Mouse (Mus musculus) heart, postnatal 10 days (tissue): Measurements from ENCODE around the gene Abca3. TPM values are rescaled to one million over a fixed set of nuclear protein-coding genes. Genes with fewer than 3 reads are reported as not detected.
A peak's percentile ranks its signal among the peaks of the same experiment; 100 is the strongest.
"Not testable (repeated sequence)": the region's sequence is repeated elsewhere in the genome, so short reads cannot be mapped to it uniquely, and the experiment has no call there.

ENCODE experiments used
- DNase-seq, 2 experiments: peaks; one replicate each; pipeline ENCODE4 v3.0.0; 2021
- intact Hi-C: fragments of 180-260 bp; cut with DNase I; formaldehyde crosslinking; loops from one replicate; pipeline ENCODE4 v1.15.1; 2025
- microRNA-seq, 2 experiments: library from miRNA; unstranded; fragments of <30 nt; microRNA quantifications; one replicate each; pipeline ENCODE4 v1.2.0; 2022
- total RNA-seq, 2 experiments: library from RNA; stranded (reverse); gene quantifications; 2 replicates each; pipeline ENCODE4 v1.2.3; 2021

The Abca3 gene
- total RNA-seq, 2 experiments from 2014 or later = 14.5 to 15.3 TPM

GRCm38 (mm10) chr17:24429201-24429983, 77.6 kb downstream of the Abca3 start:
- DNase-seq = peak; percentile 75 to 81
- intact Hi-C loops = no loop called here

- peak; percentile 49 to 69 for DNase-seq
- intact Hi-C loops = no loop called here
Observed at GRCm38 (mm10) chr17:24437016-24437415, 85.3 kb downstream of the Abca3 start.

- intact Hi-C loops = no loop called here
- no peak for DNase-seq
Observed at GRCm38 (mm10) chr17:24440377-24440776, 88.6 kb downstream of the Abca3 start.

GRCm38 (mm10) chr17:24441148-24441547, 89.4 kb downstream of the Abca3 start:
- intact Hi-C loops = no loop called here
- DNase-seq = no peak

DNA sequence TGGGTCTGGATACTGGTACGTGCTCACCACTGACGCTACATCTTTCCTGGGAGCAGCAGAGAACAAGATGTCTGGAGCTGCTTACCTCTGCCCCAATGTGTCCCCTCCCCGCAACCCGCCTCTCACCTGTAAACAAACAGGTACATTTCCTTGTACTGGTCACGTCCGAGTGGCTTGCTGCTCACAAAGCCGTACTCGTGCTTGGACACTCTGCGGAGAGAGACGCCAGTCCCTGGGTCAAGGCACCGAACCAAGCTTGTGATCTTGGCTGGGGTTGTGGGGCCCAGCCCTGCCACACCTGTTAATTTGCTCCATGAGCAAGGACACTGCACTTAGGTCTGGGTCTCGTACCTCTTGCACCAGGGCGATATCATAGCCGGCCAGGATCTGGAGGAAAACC, 90.4 kb downstream of the Abca3 start:
- intact Hi-C loops = no loop called here
- DNase-seq = no peak

- intact Hi-C loops = no loop called here
Observed at GRCm38 (mm10) chr17:24442632-24443155, 90.9 kb downstream of the Abca3 start, which contains the start of gene Dnase1l2. TSS of gene Dnase1l2 (minus strand) at chr17:24443105.

GRCm38 (mm10) chr17:24443409-24443808, 91.7 kb downstream of the Abca3 start:
- intact Hi-C loops = no loop called here
- DNase-seq = no peak

More at GRCm38 (mm10) chr17:24442632-24443155, 90.9 kb downstream of the Abca3 start, which contains the start of gene Dnase1l2:
- DNase-seq = no peak

DNA sequence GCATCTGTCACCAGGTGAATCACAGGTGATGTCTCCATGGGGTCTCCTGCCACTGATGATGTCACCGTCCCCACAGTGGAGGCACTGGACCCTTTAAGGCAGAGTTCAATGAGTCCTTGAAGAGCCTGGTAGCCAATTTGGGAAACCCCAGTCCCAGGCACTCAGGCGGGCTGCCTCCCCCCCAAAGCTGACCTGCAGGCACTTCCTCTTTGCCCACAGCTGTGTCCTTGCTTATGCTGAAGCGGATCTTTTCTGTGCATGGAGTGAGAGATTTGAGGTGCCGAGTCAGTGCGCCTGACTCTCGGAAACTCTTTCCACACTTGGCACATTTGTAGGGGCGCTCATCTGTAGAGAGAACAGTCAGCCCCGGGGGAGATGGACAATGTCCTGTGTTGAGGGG, 94.8 kb downstream of the Abca3 start:
- DNase-seq = no peak
- intact Hi-C loops = no loop called here

GRCm38 (mm10) chr17:24449507-24449906, 97.8 kb downstream of the Abca3 start:
- intact Hi-C loops = no loop called here
- no peak for DNase-seq

GRCm38 (mm10) chr17:24451220-24451619, 99.5 kb downstream of the Abca3 start:
- intact Hi-C loops = no loop called here
- no peak for DNase-seq

DNA sequence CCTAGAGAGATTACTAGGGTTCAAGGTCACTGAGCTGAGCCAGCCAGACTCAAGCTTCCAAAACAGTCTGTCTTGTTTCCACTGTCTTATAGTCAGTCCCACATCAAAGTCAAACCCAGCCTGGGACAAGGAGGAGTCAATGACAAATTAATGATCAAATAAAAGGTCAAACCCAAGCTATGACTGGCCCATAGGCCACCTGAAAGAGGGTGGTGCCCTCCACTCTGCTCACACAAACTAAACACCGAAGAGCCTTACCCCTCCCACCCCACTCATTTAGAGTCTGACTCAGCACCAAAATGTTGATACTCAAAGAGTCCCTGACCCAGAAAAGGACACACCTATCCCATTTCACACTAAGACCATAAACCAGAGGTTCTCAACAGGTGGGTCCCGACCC, 101.6 kb downstream of the Abca3 start:
- DNase-seq = no peak
- intact Hi-C loops = loop anchor here (2.0 kb wide), 1 partner anchor 37 kb away; no protein-coding TSS in a partner anchor

DNA sequence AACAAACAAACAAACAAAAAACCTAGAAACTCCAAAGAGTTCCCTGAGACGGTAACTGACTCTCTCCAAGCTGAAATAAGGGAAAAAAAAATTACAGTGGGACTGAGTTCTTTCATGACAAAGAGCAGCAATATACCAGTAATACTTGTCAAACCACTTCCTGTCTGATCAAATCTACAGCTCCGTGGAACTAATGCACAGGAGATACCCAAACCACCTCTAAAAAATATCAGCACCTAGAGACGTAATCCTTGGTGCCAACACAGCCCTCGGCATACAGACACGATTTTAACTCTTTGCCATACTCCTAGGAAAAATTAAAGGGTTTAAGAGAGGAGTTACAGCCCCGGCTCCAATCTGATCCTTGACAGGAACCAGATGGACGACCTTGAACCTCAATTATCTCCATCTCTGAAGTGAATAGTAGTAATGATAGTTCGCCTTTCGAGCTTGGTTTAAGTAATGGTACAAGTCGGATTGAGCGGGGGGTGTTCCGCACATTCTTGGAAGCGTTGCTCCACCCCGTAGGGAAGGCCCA, 102.5 kb downstream of the Abca3 start:
- intact Hi-C loops = no loop called here
- DNase-seq = no peak

- DNase-seq = peak; percentile 100
- intact Hi-C loops = no loop called here
Observed at GRCm38 (mm10) chr17:24454756-24455522, 103.2 kb downstream of the Abca3 start.

- DNase-seq, intact Hi-C loops: not testable (repeated sequence)
Observed at GRCm38 (mm10) chr17:24455523-24456206, 103.9 kb downstream of the Abca3 start.

Small RNAs within 50 kb of the gene (microRNA-seq; reads per million reads assigned to microRNA genes)
- gene Gm24427 = 0 reads per million in 2 experiments

Other genes with a start within 250 kb of the Abca3 start
- gene Pdpk1, start 201.0 kb upstream of the Abca3 start, total RNA-seq = 10 to 100 TPM; 49.4 to 52.9 TPM
- gene Amdhd2, start 188.2 kb upstream of the Abca3 start, total RNA-seq = 10 to 100 TPM; 20.7 to 22.8 TPM
- 100 to 1,000 TPM; 275 to 284 TPM for gene Atp6v0c, start 182.2 kb upstream of the Abca3 start, total RNA-seq
- gene Tbc1d24, start 146.4 kb upstream of the Abca3 start, total RNA-seq = 10 to 100 TPM in 1 of 2 experiments, 1 to 10 TPM in 1; 8.4 to 11.0 TPM
- 1 to 10 TPM; 1.6 to 1.7 TPM for gene Ntn3, start 142.4 kb upstream of the Abca3 start, total RNA-seq
- gene Tedc2, start 131.1 kb upstream of the Abca3 start, total RNA-seq = 1 to 10 TPM; 3.5 to 5.0 TPM
- gene Ccnf, start 100.5 kb upstream of the Abca3 start, total RNA-seq = 1 to 10 TPM; 6.9 to 7.7 TPM
- not detected for gene Abca17, start 882 bp upstream of the Abca3 start, total RNA-seq
- gene Rnps1, start 62.6 kb downstream of the Abca3 start, total RNA-seq = 10 to 100 TPM; 94.7 to 97.3 TPM
- 100 to 1,000 TPM; 412 to 459 TPM for gene Eci1, start 74.7 kb downstream of the Abca3 start, total RNA-seq
- 1 to 10 TPM; 1.0 to 1.6 TPM for gene Dnase1l2, start 91.2 kb downstream of the Abca3 start, total RNA-seq
- 10 to 100 TPM; 15.6 to 15.9 TPM for gene E4f1, start 118.4 kb downstream of the Abca3 start, total RNA-seq
- 10 to 100 TPM; 38.5 to 39.9 TPM for gene Pgp, start 118.4 kb downstream of the Abca3 start, total RNA-seq
- gene Bricd5, start 121.9 kb downstream of the Abca3 start, total RNA-seq = under 1 TPM in 1 of 2 experiments, not detected in 1; 0.26 TPM
- 10 to 100 TPM; 11.6 to 12.9 TPM for gene Mlst8, start 127.1 kb downstream of the Abca3 start, total RNA-seq
- under 1 TPM; 0.48 to 0.52 TPM for gene Caskin1, start 136.7 kb downstream of the Abca3 start, total RNA-seq
- 10 to 100 TPM; 75.9 to 77.9 TPM for gene Traf7, start 176.0 kb downstream of the Abca3 start, total RNA-seq
- under 1 TPM; 0.32 to 0.45 TPM for gene Rab26, start 182.3 kb downstream of the Abca3 start, total RNA-seq
- 10 to 100 TPM; 60.1 to 72.2 TPM for gene Pkd1, start 197.9 kb downstream of the Abca3 start, total RNA-seq